Mouse (Mus musculus): ENCODE data around the gene Ltb. TPM values are rescaled to one million over a fixed set of nuclear protein-coding genes. Genes with fewer than 3 reads are reported as not detected.

Gene Ltb
- polyA plus RNA-seq, 1 experiment from 2014 or later, result 1.0 TPM

GRCm38 (mm10) chr17:35240384-35241304 is 46.4 kb downstream of the Ltb start:
- Histone ChIP-seq H3K9ac (ENCODE audit: low read depth, low read length) (peak overlapping the region; percentile 100), H3K4me1 (replicated peaks; ENCODE audit: insufficient read depth, low read length) (peaks cover 25% of the 10 kb centered on the region), H3K27ac (peak overlapping the region; percentile 100), H3K9me3 (replicated peaks; ENCODE audit: low read length) (no peaks in the 10 kb centered on the region), H3K27me3 (ENCODE audit: insufficient read depth, low read length) (no peaks in the 10 kb centered on the region), H3K36me3 (ENCODE audit: insufficient read depth, low read length) (peaks cover 14% of the 10 kb centered on the region), H3K4me3 (replicated peaks; ENCODE audit: low read depth, low read length) (peak overlapping the region; percentile 97), H3K4me2 (ENCODE audit: low read length) (peak overlapping the region; percentile 84)
- WGBS, result 21% methylated on average over 12 of the region's 12 CpGs
- DNase-seq (ENCODE audit: low spot score) (peak; percentile 39), ATAC-seq (replicated peaks; ENCODE audit: low FRiP score, low read depth) (peak; percentile 1; the same call in 1 of the 2 replicates)
- no peak for TF ChIP-seq CTCF (IDR thresholded peaks at IDR 0.05; ENCODE audit: low read depth)

DNA sequence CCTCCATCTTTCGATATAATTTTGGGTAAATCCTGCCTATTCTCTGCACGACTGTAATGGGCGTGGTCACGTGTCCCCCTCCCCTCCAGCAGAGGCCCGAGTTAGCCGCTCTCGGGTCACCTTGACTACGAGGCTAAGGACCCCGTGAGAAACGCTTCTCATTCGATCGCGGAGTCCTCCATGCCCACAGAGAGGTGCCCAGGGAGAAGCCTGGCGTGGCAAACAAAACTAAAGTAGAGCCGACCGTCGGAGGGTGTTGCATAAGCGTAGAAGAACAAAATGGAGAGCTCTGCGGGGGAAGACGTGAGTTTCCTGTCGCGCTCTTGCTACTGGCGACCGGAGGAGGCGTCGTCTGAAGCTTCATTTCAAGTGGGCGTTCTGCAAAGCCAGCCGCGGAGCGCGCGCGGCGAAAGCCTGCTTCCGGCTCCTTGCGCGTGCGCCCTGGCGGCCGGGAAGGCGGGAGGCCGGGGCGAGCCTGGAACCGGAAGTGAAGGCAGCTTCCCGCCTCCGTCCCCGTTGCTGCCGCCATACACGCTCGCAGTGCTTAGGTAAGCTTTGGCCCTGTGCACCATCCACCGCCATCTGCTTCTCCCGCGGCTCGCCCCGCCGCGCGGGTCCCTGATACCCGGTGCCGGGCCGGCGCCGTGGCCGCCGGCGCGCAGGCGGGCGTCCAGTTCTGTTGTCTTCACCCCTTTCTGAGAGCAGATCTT is 47.2 kb downstream of the Ltb start, which contains the start of gene Ddx39b:
TSS of gene Ddx39b (plus strand) at position 442 of the 710 bp plus-strand sequence.
- peaks cover 25% of the 10 kb centered on the region for H3K4me1 ChIP-seq (replicated peaks; ENCODE audit: insufficient read depth, low read length)

DNA sequence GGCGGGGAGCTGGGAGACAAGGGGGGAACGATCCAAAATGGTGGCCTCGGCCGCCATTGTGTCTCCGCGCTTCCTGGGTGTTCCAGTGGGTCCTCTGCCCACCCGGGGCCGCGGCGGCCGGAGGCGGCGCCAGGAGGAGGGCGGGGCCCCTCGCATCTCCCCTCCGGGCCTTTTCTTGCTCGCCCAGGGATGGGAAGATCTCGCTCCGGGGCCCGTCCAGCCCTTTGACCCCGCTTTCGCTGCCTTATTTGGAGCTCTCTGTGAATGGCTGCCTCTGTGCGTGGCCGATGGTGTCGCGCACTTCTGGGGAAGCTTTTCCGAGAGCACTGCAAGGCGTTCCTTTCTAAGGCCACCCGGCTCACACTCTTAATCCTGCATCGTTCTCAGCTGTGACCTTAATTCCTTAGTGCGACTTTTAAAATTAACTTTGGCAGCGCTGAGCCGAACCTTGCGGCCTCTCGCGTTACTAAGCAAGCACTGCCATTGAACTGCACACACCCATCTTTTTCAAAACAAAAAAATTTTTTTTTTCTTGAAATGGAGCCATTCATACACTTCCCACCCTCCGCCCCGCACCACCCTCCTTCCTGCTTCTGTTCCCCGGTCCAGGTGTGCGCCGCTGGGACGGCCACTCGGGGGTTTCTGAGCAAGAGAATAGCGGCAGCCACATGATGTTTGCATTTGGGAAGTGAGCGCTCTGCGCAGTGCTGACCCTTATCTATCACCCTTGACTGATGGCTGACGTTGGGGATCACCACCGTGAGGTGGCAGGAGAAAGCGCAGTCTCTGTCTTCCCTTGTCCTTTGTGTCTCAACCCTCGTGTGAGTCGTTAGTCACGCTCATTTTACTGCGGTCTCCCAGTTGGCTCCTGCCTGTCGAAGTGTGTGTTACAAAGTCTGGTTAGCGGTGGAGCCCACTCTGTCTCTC is 48.0 kb downstream of the Ltb start:
- TF ChIP-seq CTCF (IDR thresholded peaks at IDR 0.05; ENCODE audit: low read depth), result no peak; the same call in 1 of the 2 replicates
- peaks cover 25% of the 10 kb centered on the region for H3K4me1 ChIP-seq (replicated peaks; ENCODE audit: insufficient read depth, low read length)

More for the DNA sequence above, 47.2 kb downstream of the Ltb start, which contains the start of gene Ddx39b:
- Histone ChIP-seq H3K4me2 (ENCODE audit: low read length) (peak within 1 kb of the TSS; percentile 84), H3K27me3 (ENCODE audit: insufficient read depth, low read length) (no peaks in the 10 kb centered on the region), H3K4me3 (replicated peaks; ENCODE audit: low read depth, low read length) (peak within 1 kb of the TSS; percentile 97), H3K9ac (ENCODE audit: low read depth, low read length) (peak within 1 kb of the TSS; percentile 100), H3K36me3 (ENCODE audit: insufficient read depth, low read length) (peaks cover 19% of the 10 kb centered on the region), H3K27ac (peak within 1 kb of the TSS; percentile 100), H3K9me3 (replicated peaks; ENCODE audit: low read length) (no peaks in the 10 kb centered on the region)
- peak; percentile 27; the same call in 1 of the 2 replicates for TF ChIP-seq CTCF (IDR thresholded peaks at IDR 0.05; ENCODE audit: low read depth)
- WGBS, result under 1% methylated on average over 68 of the region's 69 CpGs
- DNase-seq (ENCODE audit: low spot score) (peak; percentile 98), ATAC-seq (replicated peaks; ENCODE audit: low FRiP score, low read depth) (peak; percentile 84)

DNA sequence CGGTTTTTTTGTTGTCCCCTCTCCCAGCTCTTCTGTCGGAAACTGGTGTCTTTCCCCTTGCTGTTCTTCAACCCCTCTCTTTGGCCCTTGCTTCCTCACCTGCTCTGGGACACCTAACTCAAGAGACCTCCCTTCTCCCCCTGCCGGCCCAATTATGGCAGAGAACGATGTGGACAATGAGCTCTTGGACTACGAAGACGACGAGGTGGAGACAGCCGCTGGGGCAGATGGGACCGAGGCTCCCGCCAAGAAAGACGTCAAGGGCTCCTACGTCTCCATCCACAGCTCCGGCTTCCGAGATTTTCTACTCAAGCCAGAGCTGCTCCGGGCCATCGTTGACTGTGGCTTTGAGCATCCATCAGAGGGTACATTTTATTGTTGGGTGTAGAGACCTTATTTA is 48.8 kb downstream of the Ltb start:
- Histone ChIP-seq H3K4me2 (ENCODE audit: low read length) (peak overlapping the region; percentile 84), H3K9me3 (replicated peaks; ENCODE audit: low read length) (no peaks in the 10 kb centered on the region), H3K27ac (peak overlapping the region; percentile 100), H3K27me3 (ENCODE audit: insufficient read depth, low read length) (no peaks in the 10 kb centered on the region), H3K36me3 (ENCODE audit: insufficient read depth, low read length) (peaks cover 34% of the 10 kb centered on the region), H3K4me1 (replicated peaks; ENCODE audit: insufficient read depth, low read length) (peaks cover 25% of the 10 kb centered on the region), H3K4me3 (replicated peaks; ENCODE audit: low read depth, low read length) (peak overlapping the region; percentile 97), H3K9ac (ENCODE audit: low read depth, low read length) (peak overlapping the region; percentile 100)
- DNase-seq (ENCODE audit: low spot score) (peak; percentile 76), ATAC-seq (replicated peaks; ENCODE audit: low FRiP score, low read depth) (no peak)
- 2% methylated on average over 16 of the region's 16 CpGs for WGBS
- peak; percentile 42 for TF ChIP-seq CTCF (IDR thresholded peaks at IDR 0.05; ENCODE audit: low read depth)

More for the DNA sequence above, 48.0 kb downstream of the Ltb start:
- Histone ChIP-seq H3K27ac (peak overlapping the region; percentile 100), H3K27me3 (ENCODE audit: insufficient read depth, low read length) (no peaks in the 10 kb centered on the region), H3K9ac (ENCODE audit: low read depth, low read length) (peak overlapping the region; percentile 100), H3K9me3 (replicated peaks; ENCODE audit: low read length) (no peaks in the 10 kb centered on the region), H3K4me3 (replicated peaks; ENCODE audit: low read depth, low read length) (peak overlapping the region; percentile 97), H3K36me3 (ENCODE audit: insufficient read depth, low read length) (peaks cover 27% of the 10 kb centered on the region), H3K4me2 (ENCODE audit: low read length) (peak overlapping the region; percentile 84)
- DNase-seq (ENCODE audit: low spot score) (peak; percentile 82), ATAC-seq (replicated peaks; ENCODE audit: low FRiP score, low read depth) (peak; percentile 37)
- WGBS, result under 1% methylated on average over 55 of the region's 55 CpGs

DNA sequence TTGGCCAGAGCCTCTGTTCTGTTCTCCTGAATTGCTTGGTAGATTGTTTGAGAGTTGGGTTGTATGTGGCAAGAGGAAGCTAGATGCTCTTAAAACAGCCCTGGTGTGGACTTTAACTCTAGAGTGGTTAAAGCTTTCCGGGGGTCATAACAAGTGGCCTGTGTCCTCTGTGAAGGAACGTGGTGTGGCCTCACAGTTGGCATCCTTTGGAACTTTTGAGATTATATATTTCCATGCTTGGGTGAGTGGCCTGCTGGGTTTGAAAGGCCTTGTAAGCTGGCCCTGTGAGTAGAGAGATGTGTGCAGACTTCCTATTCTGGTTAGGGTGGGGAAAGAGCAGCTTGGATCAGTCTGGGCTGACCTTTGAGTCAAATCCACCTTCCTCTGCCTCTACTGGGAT is 50.8 kb downstream of the Ltb start:
- peaks cover 25% of the 10 kb centered on the region for H3K4me1 ChIP-seq (replicated peaks; ENCODE audit: insufficient read depth, low read length)
- DNase-seq (ENCODE audit: low spot score) (no peak), ATAC-seq (replicated peaks; ENCODE audit: low FRiP score, low read depth) (no peak)
- TF ChIP-seq CTCF (IDR thresholded peaks at IDR 0.05; ENCODE audit: low read depth), result no peak
- H3K4me2 ChIP-seq (ENCODE audit: low read length), result peak overlapping the region; percentile 84
- 32% methylated on average over 2 of the region's 2 CpGs for WGBS
- peak overlapping the region; percentile 100; the same call in 1 of the 2 replicates for H3K27ac ChIP-seq
- H3K4me3 ChIP-seq (replicated peaks; ENCODE audit: low read depth, low read length), result no peak overlapping the region
- 0 out of 2 replicates have a peak overlapping the region, but pooled peaks have one; percentile 100 for H3K9ac ChIP-seq (ENCODE audit: low read depth, low read length)
- H3K9me3 ChIP-seq (replicated peaks; ENCODE audit: low read length), result no peaks in the 10 kb centered on the region
- peaks cover 51% of the 10 kb centered on the region for H3K36me3 ChIP-seq (ENCODE audit: insufficient read depth, low read length)
- H3K27me3 ChIP-seq (ENCODE audit: insufficient read depth, low read length), result no peaks in the 10 kb centered on the region

Small RNAs within 50 kb of the gene (microRNA-seq; reads per million reads assigned to microRNA genes)
- gene Mir6973a, result not detected
- not detected for gene Mir6974
- gene Mir6975, result 2.2 reads per million, percentile 2 among the genes with 10 or more reads in this experiment

Other genes with a start within 250 kb of the Ltb start
- gene Hspa1b, start 235.2 kb upstream of the Ltb start, polyA plus RNA-seq (2015; fragmentation: Nextera tagmentation; extraction: Ambion mirVana), result 2.2 and 2.6 TPM in 2 replicates
- gene Gm20481, start 224.5 kb upstream of the Ltb start, polyA plus RNA-seq (2015; fragmentation: Nextera tagmentation; extraction: Ambion mirVana), result not detected in 2 replicates
- gene Hspa1a, start 222.3 kb upstream of the Ltb start, polyA plus RNA-seq (2015; fragmentation: Nextera tagmentation; extraction: Ambion mirVana), result 22.4 and 23.5 TPM in 2 replicates
- 0.54 and 0.72 TPM in 2 replicates for gene Hspa1l, start 221.7 kb upstream of the Ltb start, polyA plus RNA-seq (2015; fragmentation: Nextera tagmentation; extraction: Ambion mirVana)
- 133 and 141 TPM in 2 replicates for gene Lsm2, start 212.6 kb upstream of the Ltb start, polyA plus RNA-seq (2015; fragmentation: Nextera tagmentation; extraction: Ambion mirVana)
- 61.3 and 63.3 TPM in 2 replicates for gene Vars, start 193.5 kb upstream of the Ltb start, polyA plus RNA-seq (2015; fragmentation: Nextera tagmentation; extraction: Ambion mirVana)
- 0.16 and 0.20 TPM in 2 replicates for gene Vwa7, start 177.9 kb upstream of the Ltb start, polyA plus RNA-seq (2015; fragmentation: Nextera tagmentation; extraction: Ambion mirVana)
- 2.3 and 3.7 TPM in 2 replicates for gene Sapcd1, start 166.4 kb upstream of the Ltb start, polyA plus RNA-seq (2015; fragmentation: Nextera tagmentation; extraction: Ambion mirVana)
- 2.7 and 3.0 TPM in 2 replicates for gene Msh5, start 147.7 kb upstream of the Ltb start, polyA plus RNA-seq (2015; fragmentation: Nextera tagmentation; extraction: Ambion mirVana)
- gene Clic1, start 144.5 kb upstream of the Ltb start, polyA plus RNA-seq (2015; fragmentation: Nextera tagmentation; extraction: Ambion mirVana), result 266 and 282 TPM in 2 replicates
- 227 and 244 TPM in 2 replicates for gene Ddah2, start 135.4 kb upstream of the Ltb start, polyA plus RNA-seq (2015; fragmentation: Nextera tagmentation; extraction: Ambion mirVana)
- not detected in 2 replicates for gene Ly6g6c, start 129.1 kb upstream of the Ltb start, polyA plus RNA-seq (2015; fragmentation: Nextera tagmentation; extraction: Ambion mirVana)
- 0.36 and 0.45 TPM in 2 replicates for gene Mpig6b, start 128.3 kb upstream of the Ltb start, polyA plus RNA-seq (2015; fragmentation: Nextera tagmentation; extraction: Ambion mirVana)
- gene Ly6g6e, start 117.5 kb upstream of the Ltb start, polyA plus RNA-seq (2015; fragmentation: Nextera tagmentation; extraction: Ambion mirVana), result 1.3 and 1.6 TPM in 2 replicates
- gene Ly6g6d, start 116.4 kb upstream of the Ltb start, polyA plus RNA-seq (2015; fragmentation: Nextera tagmentation; extraction: Ambion mirVana), result 7.6 and 7.8 TPM in 2 replicates
- gene Ly6g6f, start 108.8 kb upstream of the Ltb start, polyA plus RNA-seq (2015; fragmentation: Nextera tagmentation; extraction: Ambion mirVana), result not detected in 2 replicates
- gene Abhd16a, start 105.2 kb upstream of the Ltb start, polyA plus RNA-seq (2015; fragmentation: Nextera tagmentation; extraction: Ambion mirVana), result 109 and 113 TPM in 2 replicates
- not detected in 2 replicates for gene Ly6g5c, start 86.2 kb upstream of the Ltb start, polyA plus RNA-seq (2015; fragmentation: Nextera tagmentation; extraction: Ambion mirVana)
- 0.69 and 1.1 TPM in 2 replicates for gene Ly6g5b, start 79.0 kb upstream of the Ltb start, polyA plus RNA-seq (2015; fragmentation: Nextera tagmentation; extraction: Ambion mirVana)
- 14.6 and 15.2 TPM in 2 replicates for gene Gpank1, start 73.0 kb upstream of the Ltb start, polyA plus RNA-seq (2015; fragmentation: Nextera tagmentation; extraction: Ambion mirVana)
- gene Csnk2b, start 72.4 kb upstream of the Ltb start, polyA plus RNA-seq (2015; fragmentation: Nextera tagmentation; extraction: Ambion mirVana), result 300 and 312 TPM in 2 replicates
- 10.5 and 11.9 TPM in 2 replicates for gene D17H6S53E, start 68.1 kb upstream of the Ltb start, polyA plus RNA-seq (2015; fragmentation: Nextera tagmentation; extraction: Ambion mirVana)
- gene Apom, start 62.4 kb upstream of the Ltb start, polyA plus RNA-seq (2015; fragmentation: Nextera tagmentation; extraction: Ambion mirVana), result 59.6 and 64.2 TPM in 2 replicates
- gene Bag6, start 59.3 kb upstream of the Ltb start, polyA plus RNA-seq (2015; fragmentation: Nextera tagmentation; extraction: Ambion mirVana), result 46.0 and 50.2 TPM in 2 replicates
- gene Prrc2a, start 29.5 kb upstream of the Ltb start, polyA plus RNA-seq (2015; fragmentation: Nextera tagmentation; extraction: Ambion mirVana), result 79.2 and 94.5 TPM in 2 replicates
- 13.1 and 14.8 TPM in 2 replicates for gene Aif1, start 18.4 kb upstream of the Ltb start, polyA plus RNA-seq (2015; fragmentation: Nextera tagmentation; extraction: Ambion mirVana)
- gene Lst1, start 6.0 kb upstream of the Ltb start, polyA plus RNA-seq (2015; fragmentation: Nextera tagmentation; extraction: Ambion mirVana), result 11.4 and 15.0 TPM in 2 replicates
- gene Tnf, start 7.6 kb downstream of the Ltb start, polyA plus RNA-seq (2015; fragmentation: Nextera tagmentation; extraction: Ambion mirVana), result 0.19 and 0.25 TPM in 2 replicates
- 0.15 TPM in 1 of 2 replicates, not detected in the other for gene Lta, start 10.9 kb downstream of the Ltb start, polyA plus RNA-seq (2015; fragmentation: Nextera tagmentation; extraction: Ambion mirVana)
- gene Gm16181, start 26.4 kb downstream of the Ltb start, polyA plus RNA-seq (2015; fragmentation: Nextera tagmentation; extraction: Ambion mirVana), result 0.25 and 0.29 TPM in 2 replicates
- 6.6 and 6.7 TPM in 2 replicates for gene Atp6v1g2, start 39.2 kb downstream of the Ltb start, polyA plus RNA-seq (2015; fragmentation: Nextera tagmentation; extraction: Ambion mirVana)
- gene Nfkbil1, start 41.4 kb downstream of the Ltb start, polyA plus RNA-seq (2015; fragmentation: Nextera tagmentation; extraction: Ambion mirVana), result 11.7 and 14.5 TPM in 2 replicates
- 303 and 329 TPM in 2 replicates for gene Ddx39b, start 47.3 kb downstream of the Ltb start, polyA plus RNA-seq (2015; fragmentation: Nextera tagmentation; extraction: Ambion mirVana)
- 111 and 125 TPM in 2 replicates for gene H2-D1, start 68.3 kb downstream of the Ltb start, polyA plus RNA-seq (2015; fragmentation: Nextera tagmentation; extraction: Ambion mirVana)
- gene H2-Q1, start 126.0 kb downstream of the Ltb start, polyA plus RNA-seq (2015; fragmentation: Nextera tagmentation; extraction: Ambion mirVana), result not detected in 2 replicates
- 4.6 and 6.1 TPM in 2 replicates for gene H2-Q2, start 147.8 kb downstream of the Ltb start, polyA plus RNA-seq (2015; fragmentation: Nextera tagmentation; extraction: Ambion mirVana)
- gene H2-Q4, start 185.2 kb downstream of the Ltb start, polyA plus RNA-seq (2015; fragmentation: Nextera tagmentation; extraction: Ambion mirVana), result 6.1 and 6.8 TPM in 2 replicates
- gene H2-Q6, start 230.4 kb downstream of the Ltb start, polyA plus RNA-seq (2015; fragmentation: Nextera tagmentation; extraction: Ambion mirVana), result 7.0 and 7.2 TPM in 2 replicates
- gene H2-Q7, start 244.7 kb downstream of the Ltb start, polyA plus RNA-seq (2015; fragmentation: Nextera tagmentation; extraction: Ambion mirVana), result 15.4 and 15.6 TPM in 2 replicates

Data from kidney, postnatal 0 days (tissue).